Mouse (Mus musculus) midbrain, embryonic 11.5 days (tissue): ENCODE results near the gene Ptpa. TPM values are rescaled to one million over a fixed set of nuclear protein-coding genes. Genes with fewer than 3 reads are reported as not detected.

Experiments used
- ATAC-seq: fragments of 200-750 bp; cut with Nextera tagmentation; 2 replicates; pipeline ENCODE4 v1.8.0; 2017; ENCODE audit warnings: moderate TSS enrichment, moderate library complexity; ENCODE audit not compliant: low FRiP score
- DNase-seq: peaks from one replicate; pipeline ENCODE4 v3.0.0; 2015; ENCODE audit warnings: low spot score; ENCODE audit errors: missing footprints
- H3K27ac ChIP-seq: fragments of 300-500 bp; sonication (generic); 2 replicates; pipeline ENCODE4 v1.5.1; 2014; ENCODE audit warnings: low read depth, low read length
- H3K27me3 ChIP-seq: fragments of 300-500 bp; sonication (generic); 2 replicates; pipeline ENCODE4 v1.6.1; 2014; ENCODE audit warnings: mild to moderate bottlenecking, low read length, moderate library complexity, mixed read lengths; ENCODE audit not compliant: control insufficient read depth, insufficient read depth
- H3K36me3 ChIP-seq: fragments of 300-500 bp; sonication (generic); 2 replicates; pipeline ENCODE4 v1.6.1; 2014; ENCODE audit warnings: mild to moderate bottlenecking, low read length, moderate library complexity, mixed read lengths; ENCODE audit not compliant: control insufficient read depth, insufficient read depth
- H3K4me1 ChIP-seq: fragments of 300-500 bp; sonication (generic); 2 replicates; pipeline ENCODE4 v1.6.1; 2014; ENCODE audit warnings: low read length; ENCODE audit not compliant: control insufficient read depth, insufficient read depth
- H3K4me2 ChIP-seq: fragments of 300-500 bp; sonication (generic); 2 replicates; pipeline ENCODE4 v1.6.1; 2014; ENCODE audit warnings: mild to moderate bottlenecking, moderate library complexity
- H3K4me3 ChIP-seq: fragments of 300-500 bp; sonication (generic); 2 replicates; pipeline ENCODE4 v1.5.1; 2014; ENCODE audit warnings: low read depth, low read length
- H3K9ac ChIP-seq: fragments of 300-500 bp; sonication (generic); 2 replicates; pipeline ENCODE4 v1.6.1; 2014; ENCODE audit warnings: low read length
- H3K9me3 ChIP-seq: fragments of 300-500 bp; sonication (generic); 2 replicates; pipeline ENCODE4 v1.6.1; 2016; ENCODE audit warnings: low read length; ENCODE audit not compliant: control insufficient read depth
- WGBS: fragments of 180-500 bp; shearing (Covaris S2); extraction: QIAGEN DNeasy Blood & Tissue Kit; methylation state at CpG from one replicate; pipeline ENCODE4 v1.1.7; 2014; 5-methylcytosine and 5-hydroxymethylcytosine counted together
- polyA plus RNA-seq: library from polyadenylated mRNA; unstranded; fragments of >200 nt; fragmentation: Nextera tagmentation; extraction: Ambion mirVana; gene quantifications from 2 replicates; pipeline ENCODE4 v1.2.1, GENCODE M21; 2014

Gene Ptpa
- polyA plus RNA-seq, 1 experiment from 2014 or later, result 54.3 TPM

GRCm38 (mm10) chr2:30445312-30445711, 29.5 kb downstream of the Ptpa start:
- Histone ChIP-seq H3K4me2 (no peak overlapping the region), H3K4me1 (peaks cover 49% of the 10 kb centered on the region), H3K36me3 (peaks cover 14% of the 10 kb centered on the region), H3K9ac (peak overlapping the region; percentile 30), H3K4me3 (no peak overlapping the region), H3K27me3 (no peaks in the 10 kb centered on the region), H3K9me3 (no peaks in the 10 kb centered on the region; the same call in 1 of the 2 replicates), H3K27ac (peak overlapping the region; percentile 36; the same call in 1 of the 2 replicates)
- WGBS, result 12% methylated on average over 2 of the region's 2 CpGs
- ATAC-seq (no peak), DNase-seq (no peak)

- peaks cover 32% of the 10 kb centered on the region for H3K4me1 ChIP-seq
- H3K27ac ChIP-seq, result no peak overlapping the region
- H3K4me3 ChIP-seq, result no peak overlapping the region
- H3K9ac ChIP-seq, result no peak overlapping the region
- WGBS, result 87% methylated on average over 10 of the region's 10 CpGs
- ATAC-seq (no peak), DNase-seq (no peak)
- H3K27me3 ChIP-seq, result no peaks in the 10 kb centered on the region
- H3K4me2 ChIP-seq, result no peak overlapping the region
- peaks cover 14% of the 10 kb centered on the region for H3K36me3 ChIP-seq
- no peaks in the 10 kb centered on the region; the same call in 1 of the 2 replicates for H3K9me3 ChIP-seq
These were observed 31.3 kb downstream of the Ptpa start for GRCm38 (mm10) chr2:30446891-30447826.

- H3K36me3 ChIP-seq, result peaks cover 14% of the 10 kb centered on the region
- H3K4me1 ChIP-seq, result peaks cover 20% of the 10 kb centered on the region
- no peak for DNase-seq
- no peak for ATAC-seq
- H3K4me2 ChIP-seq, result no peak overlapping the region
- H3K27ac ChIP-seq, result no peak overlapping the region
- no peak overlapping the region for H3K4me3 ChIP-seq
- no peaks in the 10 kb centered on the region for H3K27me3 ChIP-seq
- H3K9me3 ChIP-seq, result no peaks in the 10 kb centered on the region; the same call in 1 of the 2 replicates
- WGBS, result 91% methylated on average over 7 of the region's 7 CpGs
- H3K9ac ChIP-seq, result no peak overlapping the region
These were observed 32.5 kb downstream of the Ptpa start for GRCm38 (mm10) chr2:30448371-30448770.

- Histone ChIP-seq H3K4me3 (no peak overlapping the region), H3K4me1 (peaks cover 3% of the 10 kb centered on the region), H3K36me3 (peaks cover 13% of the 10 kb centered on the region), H3K9me3 (no peaks in the 10 kb centered on the region; the same call in 1 of the 2 replicates), H3K4me2 (no peak overlapping the region), H3K27me3 (no peaks in the 10 kb centered on the region), H3K27ac (no peak overlapping the region), H3K9ac (no peak overlapping the region)
- 66% methylated on average over 1 of the region's 1 CpGs for WGBS
- no peak for ATAC-seq
- no peak for DNase-seq
These were observed 34.7 kb downstream of the Ptpa start for GRCm38 (mm10) chr2:30450530-30450929.

GRCm38 (mm10) chr2:30451525-30451924, 35.7 kb downstream of the Ptpa start:
- Histone ChIP-seq H3K27me3 (no peaks in the 10 kb centered on the region), H3K9me3 (no peaks in the 10 kb centered on the region; the same call in 1 of the 2 replicates), H3K9ac (no peak overlapping the region), H3K4me3 (no peak overlapping the region), H3K4me2 (no peak overlapping the region), H3K4me1 (no peaks in the 10 kb centered on the region), H3K36me3 (peaks cover 10% of the 10 kb centered on the region), H3K27ac (no peak overlapping the region)
- DNase-seq (no peak), ATAC-seq (no peak)
- 93% methylated on average over 3 of the region's 3 CpGs for WGBS

GRCm38 (mm10) chr2:30453570-30453969, 37.7 kb downstream of the Ptpa start:
- Histone ChIP-seq H3K4me2 (no peak overlapping the region), H3K27ac (no peak overlapping the region), H3K4me1 (no peaks in the 10 kb centered on the region), H3K36me3 (peaks cover 8% of the 10 kb centered on the region), H3K9ac (no peak overlapping the region), H3K9me3 (no peaks in the 10 kb centered on the region; the same call in 1 of the 2 replicates), H3K4me3 (no peak overlapping the region), H3K27me3 (no peaks in the 10 kb centered on the region)
- ATAC-seq (no peak), DNase-seq (no peak)
- 86% methylated on average over 3 of the region's 3 CpGs for WGBS

- no peak for ATAC-seq
- Histone ChIP-seq H3K27ac (no peak overlapping the region), H3K4me3 (no peak overlapping the region), H3K36me3 (peaks cover 5% of the 10 kb centered on the region), H3K9me3 (no peaks in the 10 kb centered on the region; the same call in 1 of the 2 replicates), H3K4me1 (no peaks in the 10 kb centered on the region), H3K27me3 (no peaks in the 10 kb centered on the region), H3K4me2 (no peak overlapping the region), H3K9ac (no peak overlapping the region)
- 86% methylated on average over 5 of the region's 5 CpGs for WGBS
- DNase-seq, result no peak
These were observed 38.7 kb downstream of the Ptpa start for GRCm38 (mm10) chr2:30454587-30454986.

GRCm38 (mm10) chr2:30456104-30456980, 40.5 kb downstream of the Ptpa start:
- Histone ChIP-seq H3K27me3 (no peaks in the 10 kb centered on the region), H3K36me3 (no peaks in the 10 kb centered on the region), H3K9me3 (no peaks in the 10 kb centered on the region), H3K9ac (no peak overlapping the region), H3K4me3 (no peak overlapping the region), H3K4me1 (no peaks in the 10 kb centered on the region), H3K27ac (no peak overlapping the region), H3K4me2 (no peak overlapping the region)
- DNase-seq, result no peak
- WGBS, result 78% methylated on average over 13 of the region's 13 CpGs
- ATAC-seq, result no peak
